Mouse (Mus musculus) frontal cortex, adult 2 months (tissue): Measurements from ENCODE around the gene Zfp385c. TPM values are rescaled to one million over a fixed set of nuclear protein-coding genes. Genes with fewer than 3 reads are reported as not detected.
A peak's percentile ranks its signal among the peaks of the same experiment; 100 is the strongest.
"Not testable (repeated sequence)": the region's sequence is repeated elsewhere in the genome, so short reads cannot be mapped to it uniquely, and the experiment has no call there.

Experiments used
- DNase-seq, 2 experiments: peaks; one replicate each; pipeline ENCODE4 v3.0.0; 2022; ENCODE audit warnings: low spot score in 1 of 2; ENCODE audit errors: extremely low spot score in 1 of 2
- polyA plus RNA-seq: library from polyadenylated mRNA; depleted of rRNA; stranded (reverse); fragments of >200 nt; gene quantifications from 2 replicates; pipeline ENCODE4 v1.2.3, GENCODE M21; 2012

The Zfp385c gene
- polyA plus RNA-seq, 1 experiment: 2.5 TPM

GRCm38 (mm10) chr11:100607121-100607520 lies 85.1 kb downstream of the Zfp385c start:
- DNase-seq: no peak

- DNase-seq: no peak
Observed at GRCm38 (mm10) chr11:100605451-100605850, 86.8 kb downstream of the Zfp385c start.

GRCm38 (mm10) chr11:100604321-100605005 lies 87.8 kb downstream of the Zfp385c start:
- DNase-seq: peak in 1 of 2 experiments; percentile 51

- no peak for DNase-seq
Observed at GRCm38 (mm10) chr11:100603813-100604212, 88.4 kb downstream of the Zfp385c start.

- DNase-seq: no peak
Observed at GRCm38 (mm10) chr11:100603155-100603554, 89.1 kb downstream of the Zfp385c start.

- no peak for DNase-seq
Observed at GRCm38 (mm10) chr11:100601372-100601771, 90.9 kb downstream of the Zfp385c start.

- no peak for DNase-seq
Observed at GRCm38 (mm10) chr11:100598074-100598473, 94.2 kb downstream of the Zfp385c start.

- no peak for DNase-seq
Observed at GRCm38 (mm10) chr11:100595533-100595932, 96.7 kb downstream of the Zfp385c start.

- no peak for DNase-seq
Observed at GRCm38 (mm10) chr11:100594608-100595007, 97.6 kb downstream of the Zfp385c start.

GRCm38 (mm10) chr11:100592346-100593046 lies 99.8 kb downstream of the Zfp385c start:
- DNase-seq: no peak

GRCm38 (mm10) chr11:100588462-100588861 lies 103.8 kb downstream of the Zfp385c start:
- no peak for DNase-seq

- no peak for DNase-seq
Observed at GRCm38 (mm10) chr11:100585148-100585547, 107.1 kb downstream of the Zfp385c start.

- DNase-seq: no peak
Observed at GRCm38 (mm10) chr11:100584561-100584961, 107.7 kb downstream of the Zfp385c start.

GRCm38 (mm10) chr11:100582836-100583235 lies 109.4 kb downstream of the Zfp385c start:
- DNase-seq: no peak

GRCm38 (mm10) chr11:100582413-100582812 lies 109.8 kb downstream of the Zfp385c start:
- not testable (repeated sequence) for DNase-seq

GRCm38 (mm10) chr11:100581756-100582155 lies 110.5 kb downstream of the Zfp385c start:
- peak; percentile 52 to 57 for DNase-seq

GRCm38 (mm10) chr11:100580275-100580674 lies 112.0 kb downstream of the Zfp385c start:
- no peak for DNase-seq

- DNase-seq: no peak
Observed at GRCm38 (mm10) chr11:100579116-100579799, 113.0 kb downstream of the Zfp385c start.

GRCm38 (mm10) chr11:100577852-100578599 lies 114.2 kb downstream of the Zfp385c start:
- no peak for DNase-seq
